Mouse (Mus musculus) forebrain, embryonic 11.5 days (tissue): ENCODE data around the gene Slc25a45. TPM values are rescaled to one million over a fixed set of nuclear protein-coding genes. Genes with fewer than 3 reads are reported as not detected.

Source experiments
- ATAC-seq: fragments of 200-750 bp; cut with Nextera tagmentation; replicated peaks from 2 replicates; pipeline ENCODE4 v1.8.0; 2017; ENCODE audit warnings: moderate TSS enrichment; ENCODE audit not compliant: low FRiP score
- DNase-seq: peaks from one replicate; pipeline ENCODE4 v3.0.0-alpha.2; 2017; ENCODE audit warnings: low spot score
- H3K27ac ChIP-seq: fragments of 300-500 bp; sonication (generic); 2 replicates; pipeline ENCODE4 v1.5.1; 2014; ENCODE audit warnings: low read depth, low read length
- H3K27me3 ChIP-seq: fragments of 300-500 bp; sonication (generic); 2 replicates; pipeline ENCODE4 v1.6.1; 2014; ENCODE audit warnings: mild to moderate bottlenecking, low read length, mixed read lengths; ENCODE audit not compliant: control insufficient read depth, insufficient read depth
- H3K36me3 ChIP-seq: fragments of 300-500 bp; sonication (generic); 2 replicates; pipeline ENCODE4 v1.6.1; 2014; ENCODE audit warnings: mild to moderate bottlenecking, low read length, moderate library complexity, mixed read lengths; ENCODE audit not compliant: control insufficient read depth, insufficient read depth
- H3K4me1 ChIP-seq: fragments of 300-500 bp; sonication (generic); replicated peaks from 2 replicates; pipeline ENCODE4 v1.6.1; 2014; ENCODE audit warnings: low read length, mixed read lengths; ENCODE audit not compliant: control insufficient read depth, insufficient read depth
- H3K4me2 ChIP-seq: fragments of 300-500 bp; sonication (generic); 2 replicates; pipeline ENCODE4 v1.6.1; 2014; ENCODE audit warnings: low read depth, mild to moderate bottlenecking, low read length, moderate library complexity, mixed read lengths; ENCODE audit not compliant: severe bottlenecking
- H3K4me3 ChIP-seq: fragments of 300-500 bp; sonication (generic); 2 replicates; pipeline ENCODE4 v1.5.1; 2014; ENCODE audit warnings: low read depth, low read length
- H3K9ac ChIP-seq: fragments of 300-500 bp; sonication (generic); 2 replicates; pipeline ENCODE4 v1.6.1; 2014; ENCODE audit warnings: low read length
- H3K9me3 ChIP-seq: fragments of 300-500 bp; sonication (generic); 2 replicates; pipeline ENCODE4 v1.6.1; 2016; ENCODE audit warnings: low read length, mixed read lengths; ENCODE audit not compliant: control insufficient read depth
- WGBS: fragments of 180-500 bp; shearing (Covaris S2); extraction: QIAGEN DNeasy Blood & Tissue Kit; methylation state at CpG from one replicate; pipeline ENCODE4 v1.1.7; 2014; 5-methylcytosine and 5-hydroxymethylcytosine counted together
- polyA plus RNA-seq: library from polyadenylated mRNA; unstranded; fragments of >200 nt; fragmentation: Nextera tagmentation; extraction: Ambion mirVana; gene quantifications from 2 replicates; pipeline ENCODE4 v1.2.1, GENCODE M21; 2014

Slc25a45 gene
- polyA plus RNA-seq, 1 experiment from 2014 or later = 0.90 TPM

- Histone ChIP-seq H3K4me3 (no peak overlapping the region), H3K4me1 (peaks cover 47% of the 10 kb centered on the region), H3K9me3 (no peaks in the 10 kb centered on the region), H3K4me2 (no peak overlapping the region), H3K36me3 (no peaks in the 10 kb centered on the region), H3K27me3 (no peaks in the 10 kb centered on the region), H3K27ac (no peak overlapping the region), H3K9ac (no peak overlapping the region)
- ATAC-seq (no peak), DNase-seq (peak; percentile 58)
- WGBS = 46% methylated on average over 13 of the region's 13 CpGs
These were observed 28.6 kb upstream of the Slc25a45 start for GRCm38 (mm10) chr19:5848826-5849672.

DNA sequence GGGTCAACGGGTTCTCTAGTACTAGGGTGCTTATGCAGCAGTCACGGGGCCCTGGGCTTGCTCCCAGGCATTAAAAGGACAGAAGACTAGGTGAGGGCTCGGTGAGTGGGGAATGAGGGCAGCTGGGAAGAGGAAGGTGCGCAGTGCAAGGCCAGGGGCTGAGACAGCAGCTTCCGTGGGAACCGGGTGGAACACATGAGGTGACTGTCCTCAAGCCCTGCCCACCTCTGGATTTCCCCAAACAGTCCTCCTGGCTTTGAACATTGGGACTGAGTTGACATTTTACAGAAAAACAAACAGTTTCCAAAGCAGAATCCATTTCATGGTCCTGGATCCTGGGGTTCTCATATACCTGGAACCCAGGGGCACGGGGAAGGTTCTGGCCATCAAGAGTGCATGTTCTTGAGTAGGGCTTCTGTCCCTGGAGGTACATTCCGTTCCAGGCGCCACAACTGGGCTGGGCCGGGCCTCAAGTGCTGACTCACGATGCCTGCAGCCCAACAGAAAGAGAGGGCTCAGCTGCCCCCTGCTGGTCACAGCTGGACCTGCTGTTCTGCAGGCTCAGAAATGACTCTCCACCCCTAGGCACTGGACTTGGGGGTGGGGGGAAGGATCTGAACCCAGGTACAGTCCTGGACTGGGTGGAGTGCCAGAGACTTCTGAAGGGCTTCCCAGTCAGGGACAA lies 27.6 kb upstream of the Slc25a45 start:
- H3K9ac ChIP-seq = no peak overlapping the region; the same call in 1 of the 2 replicates
- ATAC-seq (peak; percentile 40), DNase-seq (peak; percentile 94)
- H3K27me3 ChIP-seq = no peaks in the 10 kb centered on the region
- H3K4me3 ChIP-seq = no peak overlapping the region
- no peaks in the 10 kb centered on the region for H3K36me3 ChIP-seq
- H3K27ac ChIP-seq = no peak overlapping the region
- WGBS = 32% methylated on average over 11 of the region's 11 CpGs
- H3K4me1 ChIP-seq = peaks cover 40% of the 10 kb centered on the region
- no peak overlapping the region; the same call in 1 of the 2 replicates for H3K4me2 ChIP-seq
- no peaks in the 10 kb centered on the region for H3K9me3 ChIP-seq

- H3K36me3 ChIP-seq = no peaks in the 10 kb centered on the region; the same call in 1 of the 2 replicates
- WGBS = 85% methylated on average over 3 of the region's 3 CpGs
- H3K4me2 ChIP-seq = no peak overlapping the region
- no peak for ATAC-seq
- no peak overlapping the region for H3K9ac ChIP-seq
- H3K4me1 ChIP-seq = peaks cover 35% of the 10 kb centered on the region
- H3K27me3 ChIP-seq = no peaks in the 10 kb centered on the region
- no peak for DNase-seq
- H3K4me3 ChIP-seq = no peak overlapping the region
- H3K9me3 ChIP-seq = no peaks in the 10 kb centered on the region
- H3K27ac ChIP-seq = no peak overlapping the region
These were observed 26.7 kb upstream of the Slc25a45 start for GRCm38 (mm10) chr19:5850860-5851259.

DNA sequence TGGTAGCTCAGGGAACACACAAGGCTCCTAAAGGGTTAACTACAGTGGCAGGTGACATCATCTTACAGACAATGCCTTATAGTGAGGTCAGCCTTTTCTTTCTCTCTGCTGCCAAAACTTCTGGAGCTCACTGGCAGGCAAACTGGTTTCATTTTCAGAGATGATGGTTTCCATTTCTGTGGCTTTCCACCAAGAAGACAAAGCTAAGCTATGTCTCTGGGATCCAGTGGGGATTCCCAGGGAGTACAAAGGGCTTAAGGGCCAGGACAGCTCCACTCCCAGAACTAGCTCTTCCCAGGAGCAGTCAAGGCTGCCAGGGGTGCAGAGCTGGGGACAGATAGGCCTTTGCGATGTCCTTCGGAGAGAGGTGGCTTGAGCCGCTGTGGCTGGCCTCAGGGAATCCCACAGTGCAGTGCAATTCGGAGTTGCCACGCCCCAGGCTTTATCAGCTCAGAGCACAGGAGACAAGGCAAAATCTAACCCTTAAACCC lies 26.1 kb upstream of the Slc25a45 start:
- Histone ChIP-seq H3K27me3 (no peaks in the 10 kb centered on the region), H3K36me3 (no peaks in the 10 kb centered on the region; the same call in 1 of the 2 replicates), H3K4me3 (no peak overlapping the region), H3K4me2 (no peak overlapping the region), H3K9me3 (no peaks in the 10 kb centered on the region), H3K9ac (0 out of 2 replicates have a peak overlapping the region, but pooled peaks have one; percentile 12), H3K27ac (no peak overlapping the region), H3K4me1 (peaks cover 35% of the 10 kb centered on the region)
- no peak for DNase-seq
- WGBS = 67% methylated on average over 5 of the region's 5 CpGs
- ATAC-seq = no peak

DNA sequence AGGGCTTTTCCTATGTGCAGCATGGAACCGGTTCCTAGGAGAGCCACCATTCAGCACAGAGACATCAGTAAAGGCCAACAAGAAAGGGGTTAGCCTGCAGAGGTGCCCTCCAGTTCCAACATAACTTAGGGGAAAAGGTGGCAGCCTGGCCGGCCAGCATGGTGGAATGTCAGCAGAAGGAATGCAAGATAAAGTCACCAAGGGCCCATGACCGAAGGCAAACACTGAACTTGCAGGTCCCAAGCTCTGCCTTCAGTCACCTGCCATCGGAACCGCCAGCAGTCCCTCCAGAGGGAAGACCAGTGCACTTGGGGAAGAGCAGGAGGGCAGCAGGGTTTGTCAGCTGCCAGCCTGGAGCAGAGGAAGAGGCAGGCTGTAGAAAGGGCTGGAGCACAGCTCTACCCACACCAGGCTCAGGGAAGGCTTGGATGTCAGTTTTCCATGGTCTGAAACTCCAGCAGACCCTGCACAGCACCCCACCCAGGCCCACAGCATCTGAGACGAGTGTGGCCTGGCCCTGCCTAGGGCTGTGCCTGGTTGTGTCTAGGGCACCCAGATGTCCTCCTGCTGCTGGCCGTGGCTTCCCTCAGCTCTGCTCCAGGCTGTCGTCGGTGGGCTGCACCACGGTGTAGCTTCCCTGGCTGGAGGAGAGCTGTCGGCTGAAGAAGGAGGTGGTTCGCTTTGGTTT lies 25.4 kb upstream of the Slc25a45 start:
- no peaks in the 10 kb centered on the region for H3K27me3 ChIP-seq
- no peak overlapping the region for H3K27ac ChIP-seq
- H3K9ac ChIP-seq = no peak overlapping the region
- peaks cover 28% of the 10 kb centered on the region for H3K4me1 ChIP-seq
- no peak overlapping the region for H3K4me2 ChIP-seq
- no peak overlapping the region for H3K4me3 ChIP-seq
- H3K9me3 ChIP-seq = no peaks in the 10 kb centered on the region
- ATAC-seq (no peak), DNase-seq (no peak)
- WGBS = 88% methylated on average over 12 of the region's 12 CpGs
- no peaks in the 10 kb centered on the region; the same call in 1 of the 2 replicates for H3K36me3 ChIP-seq

DNA sequence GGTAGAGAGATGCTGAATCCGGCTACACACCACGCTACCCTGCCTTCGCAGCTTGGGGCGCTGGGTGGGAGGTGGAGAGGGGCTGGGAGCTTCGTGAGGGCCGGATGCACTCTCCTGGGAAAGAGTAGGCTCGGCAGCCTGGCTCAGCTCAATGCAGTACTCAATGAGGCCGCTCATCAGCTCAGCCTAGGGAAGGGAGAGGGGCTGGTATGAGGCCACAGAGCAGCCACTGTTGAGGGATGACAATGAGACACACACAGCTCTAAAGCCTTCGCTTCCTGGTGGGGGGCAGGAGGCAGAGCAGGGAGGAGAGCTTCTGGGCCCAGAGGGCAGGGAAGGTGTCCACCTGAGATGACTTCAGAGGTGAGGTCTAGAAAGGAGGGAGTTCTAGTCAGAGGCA lies 21.0 kb upstream of the Slc25a45 start:
- Histone ChIP-seq H3K4me3 (no peak overlapping the region), H3K4me2 (no peak overlapping the region), H3K27ac (no peak overlapping the region), H3K4me1 (no peaks in the 10 kb centered on the region), H3K9ac (no peak overlapping the region), H3K9me3 (no peaks in the 10 kb centered on the region), H3K27me3 (no peaks in the 10 kb centered on the region), H3K36me3 (no peaks in the 10 kb centered on the region; the same call in 1 of the 2 replicates)
- DNase-seq = no peak
- no peak for ATAC-seq
- 78% methylated on average over 9 of the region's 9 CpGs for WGBS

DNA sequence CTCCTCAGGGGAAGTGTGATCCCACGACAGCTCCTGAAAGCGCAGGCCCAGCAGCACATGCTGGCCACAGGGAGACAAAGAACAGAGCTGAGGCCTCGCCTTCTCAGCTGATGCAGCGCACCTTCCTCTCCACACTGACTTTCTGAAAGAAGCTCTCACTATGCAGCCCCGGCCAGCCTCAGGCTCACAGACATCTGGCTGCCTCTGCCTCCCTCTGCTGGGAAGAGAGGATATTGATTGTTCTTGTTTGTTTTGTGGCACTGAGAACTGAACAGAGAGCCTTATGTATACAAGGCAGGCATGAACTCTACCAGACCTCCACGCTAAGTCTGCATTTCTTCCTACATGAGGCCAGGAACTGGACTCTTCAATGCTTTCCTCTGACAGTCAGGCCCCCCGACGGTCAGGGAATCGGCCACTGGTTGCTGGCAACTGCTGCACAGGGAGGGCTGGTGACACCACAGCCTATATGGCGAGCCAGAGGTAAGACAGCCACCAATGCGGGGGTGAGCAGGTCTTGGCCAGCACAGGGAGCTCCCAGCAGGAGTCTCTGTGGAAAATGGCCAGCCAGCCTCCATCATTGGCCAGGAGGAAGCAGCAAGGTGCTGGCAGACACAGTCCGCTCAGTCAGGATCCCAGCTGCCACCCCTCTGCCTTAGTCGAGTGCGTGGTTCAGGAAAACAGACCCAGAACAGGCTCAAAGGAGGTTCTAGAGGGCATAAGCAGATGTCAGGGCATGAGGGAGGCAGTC lies 15.1 kb upstream of the Slc25a45 start:
- Histone ChIP-seq H3K4me2 (no peak overlapping the region), H3K27ac (no peak overlapping the region), H3K9ac (no peak overlapping the region), H3K36me3 (peaks cover 13% of the 10 kb centered on the region), H3K9me3 (no peaks in the 10 kb centered on the region), H3K4me3 (no peak overlapping the region), H3K27me3 (no peaks in the 10 kb centered on the region), H3K4me1 (no peaks in the 10 kb centered on the region)
- ATAC-seq = no peak
- WGBS = 96% methylated on average over 14 of the region's 14 CpGs
- no peak for DNase-seq

GRCm38 (mm10) chr19:5863776-5864175 lies 13.8 kb upstream of the Slc25a45 start:
- H3K9ac ChIP-seq = no peak overlapping the region
- H3K4me3 ChIP-seq = no peak overlapping the region
- ATAC-seq = no peak
- H3K4me2 ChIP-seq = no peak overlapping the region
- peaks cover 13% of the 10 kb centered on the region for H3K36me3 ChIP-seq
- WGBS = 97% methylated on average over 5 of the region's 5 CpGs
- H3K4me1 ChIP-seq = no peaks in the 10 kb centered on the region
- H3K9me3 ChIP-seq = no peaks in the 10 kb centered on the region
- DNase-seq = no peak
- no peak overlapping the region for H3K27ac ChIP-seq
- no peaks in the 10 kb centered on the region for H3K27me3 ChIP-seq
